Mouse (Mus musculus): Measurements from ENCODE around the gene Vegfd.

DNA sequence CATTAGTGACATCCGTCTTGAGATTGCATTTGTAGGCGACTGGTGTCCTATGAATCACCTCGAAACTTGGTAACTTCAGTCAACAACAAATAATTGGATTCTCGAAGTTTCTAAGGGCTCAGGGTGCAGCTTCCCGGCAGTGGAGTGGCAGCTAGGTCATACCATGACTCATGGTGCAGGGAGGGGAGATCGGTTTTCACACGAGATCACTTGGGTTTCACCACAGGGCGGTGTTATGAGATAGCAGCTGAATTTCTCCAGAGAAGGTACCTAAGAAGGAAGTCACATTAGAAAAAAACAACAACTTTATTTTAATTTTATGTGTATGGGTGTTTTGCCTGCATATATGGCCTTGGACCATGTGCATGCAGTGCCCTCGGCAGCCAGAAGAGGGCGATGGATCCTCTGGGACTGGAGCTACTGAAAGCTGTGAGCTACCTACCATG is 73.0 kb downstream of the Vegfd start:
- TF ChIP-seq CTCF (IDR thresholded peaks at IDR 0.05; ENCODE audit: insufficient read depth, low read length) (peak; percentile 37; the same call in 1 of the 2 replicates), POLR2A (IDR thresholded peaks at IDR 0.05; ENCODE audit: borderline replicate concordance, extremely low read depth, low read depth, low read length) (no peak)

Data from lung, adult 2 months (tissue).